Mouse (Mus musculus) liver, embryonic 18 days (tissue): ENCODE data around the gene Comt. TPM values are rescaled to one million over a fixed set of nuclear protein-coding genes. Genes with fewer than 3 reads are reported as not detected.

ENCODE experiments used
- polyA plus RNA-seq: library from polyadenylated mRNA; depleted of rRNA; stranded (reverse); fragments of >200 nt; gene quantifications from 2 replicates; pipeline ENCODE4 v1.2.3, GENCODE M21; 2012; rRNA removed

The Comt gene
- polyA plus RNA-seq = 91.2 and 92.4 TPM in 2 replicates

DNA sequence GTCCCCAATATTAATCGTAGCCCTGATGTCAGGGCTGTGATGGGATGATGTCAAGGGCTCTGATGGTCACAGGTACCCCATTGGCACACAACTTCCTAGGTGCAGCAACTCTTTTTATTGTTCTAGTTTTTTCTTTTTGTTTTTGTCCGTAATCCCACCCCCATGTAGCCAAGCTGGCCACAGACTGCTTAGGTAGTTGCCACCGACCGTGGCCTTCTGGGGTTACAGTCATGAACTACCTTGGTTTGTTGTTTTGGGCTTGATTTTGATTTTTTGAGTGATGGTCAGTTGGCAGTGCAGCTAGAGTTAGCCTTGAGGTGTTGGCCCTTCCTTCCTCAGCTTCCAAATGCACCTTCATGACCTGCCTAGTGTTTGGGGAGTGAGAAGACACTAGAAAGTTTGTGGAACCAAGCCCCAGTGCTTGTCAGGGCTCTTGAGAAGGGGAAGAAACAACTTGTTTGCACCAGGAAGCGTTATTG, at the start of gene Comt:
Gene Comt, minus strand, starts transcription at position 51 of the 479 bp plus-strand sequence.

DNA sequence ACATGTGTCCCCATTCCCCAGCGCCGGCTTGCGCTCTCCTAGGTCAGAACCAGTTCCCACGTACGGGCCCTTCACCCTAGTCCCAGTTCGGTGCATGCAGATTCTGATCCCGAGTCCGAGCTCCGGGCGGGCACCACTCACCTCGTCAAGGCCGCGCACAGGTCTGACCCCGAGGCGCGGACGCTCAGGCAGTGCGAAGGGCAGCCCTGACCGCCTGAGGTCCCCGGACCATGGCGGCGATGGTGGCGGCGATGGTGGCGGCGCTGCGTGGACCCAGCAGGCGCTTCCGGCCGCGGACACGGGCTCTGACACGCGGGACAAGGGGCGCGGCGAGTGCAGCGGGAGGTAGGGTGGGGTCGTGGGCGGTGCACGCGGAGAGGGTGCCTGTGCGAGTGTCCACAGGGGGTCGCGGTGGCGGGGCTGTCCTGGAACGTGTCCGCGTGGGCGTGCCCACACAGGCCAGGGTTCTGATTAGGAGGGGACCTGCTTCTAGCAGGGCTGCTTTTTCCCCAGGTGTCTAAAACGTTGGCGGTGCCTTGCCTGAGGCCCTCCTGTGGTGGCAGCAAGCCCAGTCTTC, 349 bp downstream of the Comt start, which contains the start of gene Txnrd2:
Gene Txnrd2, plus strand, starts transcription at position 170 of the 577 bp plus-strand sequence.

Other genes with a start within 250 kb of the Comt start
- gene Ccdc188, start 209.0 kb downstream of the Comt start, polyA plus RNA-seq = not detected in 2 replicates
- 3.6 and 4.7 TPM in 2 replicates for gene Zdhhc8, start 191.7 kb downstream of the Comt start, polyA plus RNA-seq
- 33.6 and 34.6 TPM in 2 replicates for gene Trmt2a, start 178.2 kb downstream of the Comt start, polyA plus RNA-seq
- 75.3 and 81.0 TPM in 2 replicates for gene Ranbp1, start 178.1 kb downstream of the Comt start, polyA plus RNA-seq
- 0.15 and 0.16 TPM in 2 replicates for gene Gm49776, start 168.5 kb downstream of the Comt start, polyA plus RNA-seq
- 13.6 and 16.7 TPM in 2 replicates for gene Dgcr8, start 137.6 kb downstream of the Comt start, polyA plus RNA-seq
- gene Tango2, start 78.7 kb downstream of the Comt start, polyA plus RNA-seq = 56.0 and 64.7 TPM in 2 replicates
- gene Arvcf, start 78.7 kb downstream of the Comt start, polyA plus RNA-seq = 10.0 and 10.2 TPM in 2 replicates
- gene Txnrd2, start 468 bp downstream of the Comt start, polyA plus RNA-seq = 58.8 and 62.0 TPM in 2 replicates
- gene Gnb1l, start 71.9 kb upstream of the Comt start, polyA plus RNA-seq = 3.1 and 4.2 TPM in 2 replicates
- gene Rtl10, start 72.0 kb upstream of the Comt start, polyA plus RNA-seq = 1.5 and 1.6 TPM in 2 replicates
- gene Tbx1, start 163.8 kb upstream of the Comt start, polyA plus RNA-seq = 0.01 and 0.03 TPM in 2 replicates
- gene Gp1bb, start 195.6 kb upstream of the Comt start, polyA plus RNA-seq = 15.4 and 16.2 TPM in 2 replicates
- 1.5 and 2.4 TPM in 2 replicates for gene Gm49601, start 199.6 kb upstream of the Comt start, polyA plus RNA-seq
- gene Sept5, start 203.1 kb upstream of the Comt start, polyA plus RNA-seq = 6.6 and 9.4 TPM in 2 replicates